Mouse (Mus musculus): ENCODE data around the gene Ppp5c.

GRCm38 (mm10) chr7:16990006-16990744 lies 37.5 kb downstream of the Ppp5c start:
- no peak for TF ChIP-seq MAX (IDR thresholded peaks at IDR 0.05; ENCODE audit: low read length)
- no peak for TF ChIP-seq CTCF (conservative IDR thresholded peaks at IDR 0.05 in 1 of 2, IDR thresholded peaks at IDR 0.05 in 1 of 2; ENCODE audit: low read depth in 2 of 2, low read length in 2 of 2)
- TF ChIP-seq USF1 (IDR thresholded peaks at IDR 0.05; ENCODE audit: low read depth, low read length) = no peak
- no peak for TF ChIP-seq MEF2A (IDR thresholded peaks at IDR 0.05; ENCODE audit: borderline replicate concordance, low read depth, low read length)
- no peak for TF ChIP-seq POLR2A (IDR thresholded peaks at IDR 0.05; ENCODE audit: low read depth, low read length)
- no peak for TF ChIP-seq MAFK (IDR thresholded peaks at IDR 0.05; ENCODE audit: insufficient replicate concordance, low read length)
- no peak for TF ChIP-seq EP300 (IDR thresholded peaks at IDR 0.05; ENCODE audit: low read length)
- no peak for TF ChIP-seq RCOR1 (conservative IDR thresholded peaks at IDR 0.05; ENCODE audit: low read depth, low read length)
- no peak for TF ChIP-seq KAT2A (IDR thresholded peaks at IDR 0.05; ENCODE audit: insufficient replicate concordance, low read length)
- TF ChIP-seq MYC (IDR thresholded peaks at IDR 0.05; ENCODE audit: low read depth, low read length) = no peak
- no peak for TF ChIP-seq MAZ (IDR thresholded peaks at IDR 0.05; ENCODE audit: low read depth, low read length)
- TF ChIP-seq CHD2 (IDR thresholded peaks at IDR 0.05; ENCODE audit: low read length) = no peak
- TF ChIP-seq GABPA (IDR thresholded peaks at IDR 0.05; ENCODE audit: insufficient replicate concordance, low read depth, low read length) = no peak
